Mouse (Mus musculus): ENCODE measurements at regions not wholly inside any gene's neighbourhood (a gene's known extent, or its start where the extent isn't known, plus 50 kb on each side); places are given as distances from the start of the nearest gene placed in this dataset.

GRCm38 (mm10) chr2:48609466-48609865 lies 204.4 kb upstream of the Acvr2a start:
- ATAC-seq (ENCODE audit: insufficient number of reproducible peaks, low FRiP score, low TSS enrichment, low read depth) (no peak), DNase-seq (ENCODE audit: low spot score) (no peak)
- Histone ChIP-seq H3K9ac (ENCODE audit: low read length) (no peak overlapping the region), H3K4me2 (ENCODE audit: low read depth, severe bottlenecking) (no peak overlapping the region), H3K36me3 (ENCODE audit: control insufficient read depth, insufficient read depth, low read length) (no peaks in the 10 kb centered on the region), H3K9me3 (ENCODE audit: control insufficient read depth, low read length) (no peaks in the 10 kb centered on the region), H3K4me3 (ENCODE audit: low read depth, low read length) (no peak overlapping the region), H3K27ac (replicated peaks; ENCODE audit: low read depth, low read length) (no peak overlapping the region), H3K27me3 (ENCODE audit: control insufficient read depth, insufficient read depth, low read length) (no peaks in the 10 kb centered on the region), H3K4me1 (ENCODE audit: control insufficient read depth, insufficient read depth, low read length) (no peaks in the 10 kb centered on the region)
- WGBS, result 94% methylated on average over 3 of the region's 3 CpGs

- DNase-seq (ENCODE audit: low spot score) (no peak), ATAC-seq (ENCODE audit: insufficient number of reproducible peaks, low FRiP score, low TSS enrichment, low read depth) (no peak)
- Histone ChIP-seq H3K4me3 (ENCODE audit: low read depth, low read length) (no peak overlapping the region), H3K4me1 (ENCODE audit: control insufficient read depth, insufficient read depth, low read length) (no peaks in the 10 kb centered on the region), H3K9ac (ENCODE audit: low read length) (no peak overlapping the region), H3K36me3 (ENCODE audit: control insufficient read depth, insufficient read depth, low read length) (no peaks in the 10 kb centered on the region), H3K27me3 (ENCODE audit: control insufficient read depth, insufficient read depth, low read length) (no peaks in the 10 kb centered on the region), H3K27ac (replicated peaks; ENCODE audit: low read depth, low read length) (no peak overlapping the region), H3K4me2 (ENCODE audit: low read depth, severe bottlenecking) (no peak overlapping the region), H3K9me3 (ENCODE audit: control insufficient read depth, low read length) (no peaks in the 10 kb centered on the region)
- WGBS, result 85% methylated on average over 3 of the region's 3 CpGs
Measured at GRCm38 (mm10) chr2:48612251-48612650, 201.7 kb upstream of the Acvr2a start.

GRCm38 (mm10) chr2:48617141-48617699 lies 196.7 kb upstream of the Acvr2a start:
- no peaks in the 10 kb centered on the region for H3K4me1 ChIP-seq (ENCODE audit: control insufficient read depth, insufficient read depth, low read length)
- no peak for ATAC-seq (ENCODE audit: insufficient number of reproducible peaks, low FRiP score, low TSS enrichment, low read depth)
- no peaks in the 10 kb centered on the region for H3K9me3 ChIP-seq (ENCODE audit: control insufficient read depth, low read length)
- 43% methylated on average over 3 of the region's 3 CpGs for WGBS
- no peak for DNase-seq (ENCODE audit: low spot score)
- no peak overlapping the region for H3K4me3 ChIP-seq (ENCODE audit: low read depth, low read length)
- no peak overlapping the region for H3K4me2 ChIP-seq (ENCODE audit: low read depth, severe bottlenecking)
- no peaks in the 10 kb centered on the region for H3K27me3 ChIP-seq (ENCODE audit: control insufficient read depth, insufficient read depth, low read length)
- H3K9ac ChIP-seq (ENCODE audit: low read length), result no peak overlapping the region
- no peaks in the 10 kb centered on the region for H3K36me3 ChIP-seq (ENCODE audit: control insufficient read depth, insufficient read depth, low read length)
- no peak overlapping the region for H3K27ac ChIP-seq (replicated peaks; ENCODE audit: low read depth, low read length)

- Histone ChIP-seq H3K9ac (ENCODE audit: low read length) (no peak overlapping the region), H3K9me3 (ENCODE audit: control insufficient read depth, low read length) (no peaks in the 10 kb centered on the region), H3K27ac (replicated peaks; ENCODE audit: low read depth, low read length) (no peak overlapping the region), H3K4me2 (ENCODE audit: low read depth, severe bottlenecking) (no peak overlapping the region), H3K4me1 (ENCODE audit: control insufficient read depth, insufficient read depth, low read length) (no peaks in the 10 kb centered on the region), H3K27me3 (ENCODE audit: control insufficient read depth, insufficient read depth, low read length) (no peaks in the 10 kb centered on the region), H3K4me3 (ENCODE audit: low read depth, low read length) (no peak overlapping the region), H3K36me3 (ENCODE audit: control insufficient read depth, insufficient read depth, low read length) (no peaks in the 10 kb centered on the region)
- 35% methylated on average over 5 of the region's 5 CpGs for WGBS
- ATAC-seq (ENCODE audit: insufficient number of reproducible peaks, low FRiP score, low TSS enrichment, low read depth), result no peak
- no peak for DNase-seq (ENCODE audit: low spot score)
Measured at GRCm38 (mm10) chr2:48619042-48619441, 194.9 kb upstream of the Acvr2a start.

GRCm38 (mm10) chr2:48620815-48621214 lies 193.1 kb upstream of the Acvr2a start:
- no peak overlapping the region for H3K4me2 ChIP-seq (ENCODE audit: low read depth, severe bottlenecking)
- H3K4me3 ChIP-seq (ENCODE audit: low read depth, low read length), result no peak overlapping the region
- no peak overlapping the region for H3K27ac ChIP-seq (replicated peaks; ENCODE audit: low read depth, low read length)
- H3K27me3 ChIP-seq (ENCODE audit: control insufficient read depth, insufficient read depth, low read length), result no peaks in the 10 kb centered on the region
- no peaks in the 10 kb centered on the region for H3K36me3 ChIP-seq (ENCODE audit: control insufficient read depth, insufficient read depth, low read length)
- DNase-seq (ENCODE audit: low spot score) (no peak), ATAC-seq (ENCODE audit: insufficient number of reproducible peaks, low FRiP score, low TSS enrichment, low read depth) (no peak)
- 56% methylated on average over 3 of the region's 3 CpGs for WGBS
- no peak overlapping the region for H3K9ac ChIP-seq (ENCODE audit: low read length)
- no peaks in the 10 kb centered on the region for H3K4me1 ChIP-seq (ENCODE audit: control insufficient read depth, insufficient read depth, low read length)
- H3K9me3 ChIP-seq (ENCODE audit: control insufficient read depth, low read length), result no peaks in the 10 kb centered on the region

- Histone ChIP-seq H3K4me3 (ENCODE audit: low read depth, low read length) (no peak overlapping the region), H3K9ac (ENCODE audit: low read length) (no peak overlapping the region), H3K36me3 (ENCODE audit: control insufficient read depth, insufficient read depth, low read length) (no peaks in the 10 kb centered on the region), H3K27ac (replicated peaks; ENCODE audit: low read depth, low read length) (no peak overlapping the region), H3K27me3 (ENCODE audit: control insufficient read depth, insufficient read depth, low read length) (no peaks in the 10 kb centered on the region), H3K4me1 (ENCODE audit: control insufficient read depth, insufficient read depth, low read length) (no peaks in the 10 kb centered on the region), H3K4me2 (ENCODE audit: low read depth, severe bottlenecking) (no peak overlapping the region), H3K9me3 (ENCODE audit: control insufficient read depth, low read length) (no peaks in the 10 kb centered on the region)
- 92% methylated on average over 1 of the region's 1 CpGs for WGBS
- no peak for DNase-seq (ENCODE audit: low spot score)
- ATAC-seq (ENCODE audit: insufficient number of reproducible peaks, low FRiP score, low TSS enrichment, low read depth), result no peak
Measured at GRCm38 (mm10) chr2:48622316-48622715, 191.6 kb upstream of the Acvr2a start.

- Histone ChIP-seq H3K9ac (ENCODE audit: low read length) (no peak overlapping the region), H3K27ac (replicated peaks; ENCODE audit: low read depth, low read length) (no peak overlapping the region), H3K36me3 (ENCODE audit: control insufficient read depth, insufficient read depth, low read length) (no peaks in the 10 kb centered on the region), H3K9me3 (ENCODE audit: control insufficient read depth, low read length) (no peaks in the 10 kb centered on the region), H3K27me3 (ENCODE audit: control insufficient read depth, insufficient read depth, low read length) (no peaks in the 10 kb centered on the region), H3K4me1 (ENCODE audit: control insufficient read depth, insufficient read depth, low read length) (no peaks in the 10 kb centered on the region), H3K4me2 (ENCODE audit: low read depth, severe bottlenecking) (no peak overlapping the region), H3K4me3 (ENCODE audit: low read depth, low read length) (no peak overlapping the region)
- no peak for DNase-seq (ENCODE audit: low spot score)
- no peak for ATAC-seq (ENCODE audit: insufficient number of reproducible peaks, low FRiP score, low TSS enrichment, low read depth)
- 68% methylated on average over 6 of the region's 6 CpGs for WGBS
Measured at GRCm38 (mm10) chr2:48624040-48624439, 189.9 kb upstream of the Acvr2a start.

- WGBS, result 73% methylated on average over 2 of the region's 2 CpGs
- no peaks in the 10 kb centered on the region for H3K4me1 ChIP-seq (ENCODE audit: control insufficient read depth, insufficient read depth, low read length)
- no peak for ATAC-seq (ENCODE audit: insufficient number of reproducible peaks, low FRiP score, low TSS enrichment, low read depth)
Measured at GRCm38 (mm10) chr2:48624461-48624860, 189.4 kb upstream of the Acvr2a start.

GRCm38 (mm10) chr2:48627011-48627410 lies 186.9 kb upstream of the Acvr2a start:
- H3K9ac ChIP-seq (ENCODE audit: low read length), result no peak overlapping the region
- H3K27me3 ChIP-seq (ENCODE audit: control insufficient read depth, insufficient read depth, low read length), result no peaks in the 10 kb centered on the region
- no peak for ATAC-seq (ENCODE audit: insufficient number of reproducible peaks, low FRiP score, low TSS enrichment, low read depth)
- H3K4me1 ChIP-seq (ENCODE audit: control insufficient read depth, insufficient read depth, low read length), result no peaks in the 10 kb centered on the region
- H3K27ac ChIP-seq (replicated peaks; ENCODE audit: low read depth, low read length), result no peak overlapping the region
- no peaks in the 10 kb centered on the region for H3K36me3 ChIP-seq (ENCODE audit: control insufficient read depth, insufficient read depth, low read length)
- no peak overlapping the region for H3K4me2 ChIP-seq (ENCODE audit: low read depth, severe bottlenecking)
- DNase-seq (ENCODE audit: low spot score), result no peak
- no peaks in the 10 kb centered on the region for H3K9me3 ChIP-seq (ENCODE audit: control insufficient read depth, low read length)
- H3K4me3 ChIP-seq (ENCODE audit: low read depth, low read length), result no peak overlapping the region
- WGBS, result 74% methylated on average over 4 of the region's 4 CpGs

More at GRCm38 (mm10) chr2:48624461-48624860, 189.4 kb upstream of the Acvr2a start:
- no peak overlapping the region for H3K4me2 ChIP-seq (ENCODE audit: low read depth, severe bottlenecking)
- DNase-seq (ENCODE audit: low spot score), result no peak
- H3K36me3 ChIP-seq (ENCODE audit: control insufficient read depth, insufficient read depth, low read length), result no peaks in the 10 kb centered on the region
- H3K27ac ChIP-seq (replicated peaks; ENCODE audit: low read depth, low read length), result no peak overlapping the region
- no peak overlapping the region for H3K4me3 ChIP-seq (ENCODE audit: low read depth, low read length)
- no peaks in the 10 kb centered on the region for H3K9me3 ChIP-seq (ENCODE audit: control insufficient read depth, low read length)
- H3K27me3 ChIP-seq (ENCODE audit: control insufficient read depth, insufficient read depth, low read length), result no peaks in the 10 kb centered on the region
- no peak overlapping the region for H3K9ac ChIP-seq (ENCODE audit: low read length)
